Mouse (Mus musculus) MEL (cell line): ENCODE data around the gene Slc39a9. TPM values are rescaled to one million over a fixed set of nuclear protein-coding genes. Genes with fewer than 3 reads are reported as not detected.

ENCODE experiments used
- DNase-seq: peaks from one replicate; pipeline ENCODE4 v3.0.0; 2011; ENCODE audit warnings: low read depth, low spot score
- H3K27ac ChIP-seq: 2 replicates; pipeline ENCODE4 v1.5.1; 2012; ENCODE audit warnings: low read depth, mild to moderate bottlenecking, control low read depth, low read length, moderate library complexity; ENCODE audit not compliant: control insufficient read depth
- H3K27me3 ChIP-seq, 2 experiments: fragments of 150-350 bp in 1 of 2; sonication (generic) in 1 of 2; 2 replicates each; pipeline ENCODE4 v1.6.1; 2012; ENCODE audit warnings: low read length in 2 of 2, mild to moderate bottlenecking in 2 of 2, improper control_type of control experiment in 1 of 2, moderate library complexity in 1 of 2; ENCODE audit not compliant: insufficient read depth in 2 of 2, control insufficient read depth in 1 of 2
- H3K36me3 ChIP-seq, 2 experiments: 2 replicates each; pipeline ENCODE4 v1.6.1; 2012 to 2014; ENCODE audit warnings: low read length in 2 of 2, improper control_type of control experiment in 1 of 2, inconsistent platforms in 1 of 2, mild to moderate bottlenecking in 1 of 2; ENCODE audit not compliant: insufficient read depth in 2 of 2, control insufficient read depth in 1 of 2
- H3K4me1 ChIP-seq, 2 experiments: fragments of 150-350 bp in 1 of 2; sonication (generic) in 1 of 2; 2 replicates each; pipeline ENCODE4 v1.6.1; 2012; ENCODE audit warnings: low read length in 2 of 2, improper control_type of control experiment in 1 of 2, mild to moderate bottlenecking in 1 of 2; ENCODE audit not compliant: insufficient read depth in 2 of 2, control insufficient read depth in 1 of 2
- H3K4me3 ChIP-seq, 2 experiments: fragments of 150-350 bp in 1 of 2; sonication (generic) in 1 of 2; 2 replicates each; pipeline ENCODE4 v1.5.1; 2012; ENCODE audit warnings: low read depth in 2 of 2, low read length in 2 of 2, mild to moderate bottlenecking in 2 of 2, moderate library complexity in 2 of 2, control low read depth in 1 of 2, improper control_type of control experiment in 1 of 2; ENCODE audit not compliant: control insufficient read depth in 1 of 2, insufficient read depth in 1 of 2
- H3K79me2 ChIP-seq: 2 replicates; pipeline ENCODE4 v1.6.1; 2012; ENCODE audit warnings: mild to moderate bottlenecking, low read length, moderate library complexity; ENCODE audit not compliant: control insufficient read depth, poor library complexity, insufficient read depth
- H3K9ac ChIP-seq: 2 replicates; pipeline ENCODE4 v1.6.1; 2012; ENCODE audit warnings: low read depth, mild to moderate bottlenecking, control low read depth, low read length, moderate library complexity; ENCODE audit not compliant: control insufficient read depth, poor library complexity, severe bottlenecking
- H3K9me3 ChIP-seq: fragments of 150-350 bp; sonication (generic); replicated peaks from 2 replicates; pipeline ENCODE4 v1.6.1; 2012; ENCODE audit warnings: mild to moderate bottlenecking, low read length, improper control_type of control experiment, moderate library complexity; ENCODE audit not compliant: insufficient read depth
- BHLHE40 ChIP-seq: IDR thresholded peaks from 2 replicates; pipeline ENCODE4 v1.6.1; 2012; ENCODE audit warnings: low read depth, mild to moderate bottlenecking, inconsistent platforms, low read length, improper control_type of control experiment, borderline replicate concordance
- CHD1 ChIP-seq: IDR thresholded peaks from 2 replicates; pipeline ENCODE4 v1.6.1; 2012; ENCODE audit warnings: low read depth, mild to moderate bottlenecking, inconsistent platforms, low read length, improper control_type of control experiment
- CTCF ChIP-seq, 3 experiments: IDR thresholded peaks in 2 of 3; conservative IDR thresholded peaks in 1 of 3; 2 replicates each; pipeline ENCODE4 v1.5.1; 2011 to 2012; ENCODE audit warnings: low read length in 3 of 3, low read depth in 2 of 3, mild to moderate bottlenecking in 2 of 3, improper control_type of control experiment in 1 of 3, inconsistent platforms in 1 of 3, mixed read lengths in 1 of 3, moderate library complexity in 1 of 3; ENCODE audit not compliant: control insufficient read depth in 1 of 3, insufficient read depth in 1 of 3, poor library complexity in 1 of 3, severe bottlenecking in 1 of 3
- GABPA ChIP-seq: IDR thresholded peaks from 2 replicates; pipeline ENCODE4 v1.6.1; 2012; ENCODE audit warnings: low read depth, mild to moderate bottlenecking, inconsistent platforms, low read length, improper control_type of control experiment, moderate library complexity
- HCFC1 ChIP-seq: IDR thresholded peaks from 2 replicates; pipeline ENCODE4 v1.6.1; 2012; ENCODE audit warnings: low read depth, mild to moderate bottlenecking, inconsistent platforms, low read length, improper control_type of control experiment, moderate library complexity
- JUND ChIP-seq: IDR thresholded peaks from 2 replicates; pipeline ENCODE4 v1.6.1; 2011; ENCODE audit warnings: low read depth, mild to moderate bottlenecking, improper control_type of control experiment, low read length
- KAT2A ChIP-seq: conservative IDR thresholded peaks from 2 replicates; pipeline ENCODE4 v1.6.1; 2012; ENCODE audit warnings: low read depth, low read length, improper control_type of control experiment, inconsistent platforms
- MAFK ChIP-seq: IDR thresholded peaks from 2 replicates; pipeline ENCODE4 v1.6.1; 2011; ENCODE audit warnings: low read depth, mild to moderate bottlenecking, low read length, improper control_type of control experiment, borderline replicate concordance
- MAX ChIP-seq: IDR thresholded peaks from 2 replicates; pipeline ENCODE4 v1.6.1; 2011; ENCODE audit warnings: low read length, improper control_type of control experiment
- MXI1 ChIP-seq: IDR thresholded peaks from 2 replicates; pipeline ENCODE4 v1.6.1; 2011; ENCODE audit warnings: mild to moderate bottlenecking, low read depth, low read length, improper control_type of control experiment
- MYC ChIP-seq: IDR thresholded peaks from 2 replicates; pipeline ENCODE4 v1.6.1; 2011; ENCODE audit warnings: low read depth, mild to moderate bottlenecking, low read length, improper control_type of control experiment, moderate library complexity
- NELFE ChIP-seq: IDR thresholded peaks from 2 replicates; pipeline ENCODE4 v1.6.1; 2011; ENCODE audit warnings: low read depth, low read length, improper control_type of control experiment
- POLR2AphosphoS5 ChIP-seq: IDR thresholded peaks from 2 replicates; pipeline ENCODE4 v1.6.1; 2012; ENCODE audit warnings: low read depth, borderline replicate concordance, mild to moderate bottlenecking, inconsistent platforms, low read length, moderate library complexity, mixed read lengths
- RCOR1 ChIP-seq: IDR thresholded peaks from 2 replicates; pipeline ENCODE4 v1.6.1; 2012; ENCODE audit warnings: low read depth, mild to moderate bottlenecking, inconsistent platforms, low read length, improper control_type of control experiment
- SIN3A ChIP-seq: IDR thresholded peaks from 2 replicates; pipeline ENCODE4 v1.6.1; 2012; ENCODE audit warnings: low read length, improper control_type of control experiment, inconsistent platforms
- SMC3 ChIP-seq: IDR thresholded peaks from 2 replicates; pipeline ENCODE4 v1.6.1; 2011; ENCODE audit warnings: low read depth, low read length, improper control_type of control experiment
- TAL1 ChIP-seq: IDR thresholded peaks from 2 replicates; pipeline ENCODE4 v1.6.1; 2012; ENCODE audit warnings: mild to moderate bottlenecking, inconsistent platforms, low read length, moderate library complexity, mixed read lengths
- TBP ChIP-seq: IDR thresholded peaks from 2 replicates; pipeline ENCODE4 v1.8.0; 2011; ENCODE audit warnings: low read depth, low read length, improper control_type of control experiment
- TCF12 ChIP-seq: IDR thresholded peaks from 2 replicates; pipeline ENCODE4 v1.6.1; 2014; ENCODE audit warnings: low read depth, mild to moderate bottlenecking, inconsistent platforms, low read length, improper control_type of control experiment, moderate library complexity
- UBTF ChIP-seq: IDR thresholded peaks from 2 replicates; pipeline ENCODE4 v1.6.1; 2012; ENCODE audit warnings: low read depth, mild to moderate bottlenecking, inconsistent platforms, low read length, improper control_type of control experiment, moderate library complexity, borderline replicate concordance; ENCODE audit not compliant: insufficient read depth
- USF1 ChIP-seq: IDR thresholded peaks from 2 replicates; pipeline ENCODE4 v1.6.1; 2014; ENCODE audit warnings: low read depth, mild to moderate bottlenecking, inconsistent platforms, low read length, improper control_type of control experiment, moderate library complexity
- USF2 ChIP-seq, 2 experiments: IDR thresholded peaks; 2 replicates each; pipeline ENCODE4 v1.6.1; 2011 to 2012; ENCODE audit warnings: improper control_type of control experiment in 2 of 2, low read length in 2 of 2, borderline replicate concordance in 1 of 2, inconsistent platforms in 1 of 2, low read depth in 1 of 2, mild to moderate bottlenecking in 1 of 2; ENCODE audit not compliant: insufficient read depth in 1 of 2
- ZKSCAN1 ChIP-seq: IDR thresholded peaks from 2 replicates; pipeline ENCODE4 v1.6.1; 2012; ENCODE audit warnings: low read depth, mild to moderate bottlenecking, inconsistent platforms, low read length, improper control_type of control experiment, moderate library complexity
- ZMIZ1 ChIP-seq: IDR thresholded peaks from 2 replicates; pipeline ENCODE4 v1.6.1; 2012; ENCODE audit warnings: low read depth, mild to moderate bottlenecking, inconsistent platforms, low read length, improper control_type of control experiment, moderate library complexity
- ZNF384 ChIP-seq: IDR thresholded peaks from 2 replicates; pipeline ENCODE4 v1.6.1; 2012; ENCODE audit warnings: low read depth, mild to moderate bottlenecking, inconsistent platforms, low read length, improper control_type of control experiment
- polyA plus RNA-seq, 2 experiments: library from polyadenylated mRNA; stranded (reverse) in 1 of 2; unstranded in 1 of 2; fragments of >175 nt in 1 of 2; fragments of >200 nt in 1 of 2; gene quantifications; 2 replicates each; pipeline versions ENCODE4 v1.2.1 to v1.2.4; 2012; ENCODE audit warnings: low replicate concordance in 2 of 2, low read depth in 1 of 2; ENCODE audit not compliant: insufficient read length in 2 of 2, insufficient read depth in 1 of 2, missing spikeins in 1 of 2
- total RNA-seq: library from RNA; depleted of rRNA; stranded (reverse); fragments of 300-350 nt; gene quantifications from 2 replicates; pipeline ENCODE4 v1.2.3, GENCODE M21; 2012

The Slc39a9 gene
- total and polyA plus RNA-seq, 3 experiments = 13.1 to 34.4 TPM; not detected in 1

DNA sequence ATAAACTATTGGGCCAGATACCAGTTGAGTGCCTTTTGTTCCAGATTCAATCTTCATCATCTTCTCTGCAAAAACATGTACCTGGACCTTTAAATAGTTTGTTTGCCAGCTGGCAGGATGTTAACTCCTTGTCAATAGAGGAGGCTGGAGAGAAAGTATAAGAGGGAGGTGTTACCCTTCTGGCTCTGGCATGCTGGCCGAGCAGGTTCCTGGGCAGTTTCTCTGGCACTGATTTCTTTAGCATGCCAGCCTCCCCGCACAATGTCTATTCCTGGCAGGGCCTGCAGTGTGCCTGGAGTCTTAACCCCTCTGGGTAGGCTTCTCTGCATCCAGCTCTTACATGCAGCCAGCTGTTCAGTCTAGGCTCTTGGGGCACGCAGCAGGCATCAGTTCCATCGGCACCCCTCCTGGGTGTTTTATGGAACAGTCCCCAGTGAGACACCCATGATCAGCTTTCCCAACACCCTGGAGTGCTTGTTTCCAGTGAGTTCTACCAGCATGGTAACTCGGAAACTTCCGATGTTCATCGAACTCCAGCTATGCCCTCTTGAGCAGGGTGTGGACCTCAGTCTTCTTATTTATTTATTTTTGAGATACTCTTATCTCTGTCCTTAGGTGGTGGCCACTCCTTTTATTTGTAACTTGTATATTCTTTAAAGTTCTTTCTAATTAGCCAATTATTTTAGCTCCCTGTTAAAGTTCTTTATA, 10.4 kb downstream of the Slc39a9 start:
- Histone ChIP-seq H3K4me3 (no peak overlapping the region), H3K4me1 (peaks cover 0 to 2% of the 10 kb centered on the region in 2 experiments; a peak in 1 of 4 replicates), H3K36me3 (peaks cover 0 to 2% of the 10 kb centered on the region in 2 experiments; a peak in 1 of 4 replicates), H3K27me3 (no peaks in the 10 kb centered on the region), H3K9me3 (no peaks in the 10 kb centered on the region), H3K79me2 (peaks cover 11% of the 10 kb centered on the region), H3K9ac (no peak overlapping the region), H3K27ac (no peak overlapping the region)
- DNase-seq = no peak
- TF ChIP-seq HCFC1 (no peak), KAT2A (no peak), MAX (no peak), SMC3 (no peak), USF2 (IDR thresholded peaks at IDR 0.05; ENCODE audit: borderline replicate concordance in 1 of 2, insufficient read depth in 1 of 2, low read depth in 1 of 2, low read length in 2 of 2) (no peak), CHD1 (no peak), MYC (no peak), ZMIZ1 (no peak), TAL1 (no peak), ZNF384 (no peak), MXI1 (no peak), TBP (no peak), JUND (no peak), UBTF (no peak), TCF12 (no peak), RCOR1 (no peak), POLR2AphosphoS5 (no peak), NELFE (no peak), GABPA (no peak), BHLHE40 (no peak)

DNA sequence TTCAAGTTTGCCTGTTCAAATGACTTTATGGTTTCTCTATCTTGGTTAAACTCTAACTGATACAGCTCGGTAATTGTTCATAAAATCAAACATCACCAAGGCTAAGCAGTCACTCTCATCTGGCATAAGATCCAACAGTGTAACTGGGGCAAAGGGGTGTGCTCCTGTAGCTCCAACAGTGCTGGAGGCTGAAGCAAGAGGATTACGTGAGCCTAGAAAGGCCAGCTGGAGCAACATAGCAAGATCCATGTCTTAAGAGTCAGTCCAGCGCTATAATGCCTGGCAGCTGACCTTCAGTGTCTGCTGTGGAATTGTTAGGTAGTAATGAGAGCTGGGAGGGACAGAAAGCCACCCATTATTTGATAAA, 11.0 kb downstream of the Slc39a9 start:
- no peaks in the 10 kb centered on the region for H3K27me3 ChIP-seq
- peaks cover 11% of the 10 kb centered on the region for H3K79me2 ChIP-seq
- H3K36me3 ChIP-seq = peaks cover 0 to 2% of the 10 kb centered on the region in 2 experiments; a peak in 1 of 4 replicates
- H3K27ac ChIP-seq = no peak overlapping the region
- H3K4me3 ChIP-seq = no peak overlapping the region
- peaks cover 0 to 2% of the 10 kb centered on the region in 2 experiments; a peak in 1 of 4 replicates for H3K4me1 ChIP-seq
- H3K9me3 ChIP-seq = no peaks in the 10 kb centered on the region
- DNase-seq = no peak
- no peak overlapping the region for H3K9ac ChIP-seq
- TF ChIP-seq MXI1 = no peak
- TF ChIP-seq USF1 = no peak
- no peak for TF ChIP-seq MAX
- TF ChIP-seq MAFK = no peak
- TF ChIP-seq SMC3 = no peak
- no peak for TF ChIP-seq CHD1
- no peak for TF ChIP-seq HCFC1
- TF ChIP-seq ZNF384 = no peak
- TF ChIP-seq GABPA = no peak
- no peak for TF ChIP-seq ZKSCAN1
- no peak for TF ChIP-seq RCOR1
- TF ChIP-seq SIN3A = no peak
- no peak for TF ChIP-seq CTCF (IDR thresholded peaks at IDR 0.05 in 2 of 3, conservative IDR thresholded peaks at IDR 0.05 in 1 of 3; ENCODE audit: control insufficient read depth in 1 of 3, insufficient read depth in 1 of 3, low read depth in 2 of 3, low read length in 3 of 3, poor library complexity in 1 of 3, severe bottlenecking in 1 of 3)
- no peak for TF ChIP-seq POLR2AphosphoS5
- TF ChIP-seq USF2 (IDR thresholded peaks at IDR 0.05; ENCODE audit: borderline replicate concordance in 1 of 2, insufficient read depth in 1 of 2, low read depth in 1 of 2, low read length in 2 of 2) = no peak
- TF ChIP-seq UBTF = no peak
- TF ChIP-seq MYC = no peak
